ENCODE assay signal across 21 mouse cellular contexts in the genomic region with DNA sequence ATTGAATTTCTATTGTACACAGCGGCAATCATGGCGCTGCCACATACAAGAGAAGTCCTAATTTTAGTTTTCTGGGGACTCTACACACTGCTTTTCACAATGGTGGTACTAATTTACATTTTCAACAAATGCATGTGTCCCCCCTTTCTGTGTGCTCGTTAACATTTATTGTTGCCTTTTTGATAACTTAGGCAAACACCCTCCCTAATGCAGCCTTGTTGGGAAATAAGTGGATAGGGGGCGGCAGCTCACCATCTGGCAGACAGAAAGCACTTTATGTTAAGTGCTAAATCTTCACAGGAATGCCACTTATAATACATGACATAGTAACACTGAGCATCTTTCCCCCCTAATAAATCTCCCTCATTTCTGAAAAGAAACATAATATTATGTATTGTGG.
A peak's percentile ranks its signal among the peaks of the same experiment; 100 is the strongest.
DNase-seq lines count a peak whose midpoint lies in the region; ATAC-seq and TF ChIP-seq lines count a peak whose summit lies in the region.
"Had no signal": no experiment of that assay in that cellular context is flagged by ENCODE, and none has a peak within 500 bp of the region (broad histone marks: within the 10 kb centered on the region; RNA-seq: fewer than 3 reads in every experiment).

No protein-coding gene starts in this region.

- H3K4me2 ChIP-seq in forebrain, embryonic 13.5 days: no peak overlapping the region
- H3K4me2 ChIP-seq in forebrain, embryonic 11.5 days (ENCODE audit: low read depth, low read length, severe bottlenecking): no peak overlapping the region
- H3K4me2 ChIP-seq in forebrain, embryonic 16.5 days (ENCODE audit: low read length): no peak overlapping the region
- H3K4me2 ChIP-seq in stomach, postnatal 0 days (replicated peaks; ENCODE audit: low read depth): no peak overlapping the region
- H3K4me2 ChIP-seq: embryonic facial prominence, embryonic 12.5 days; embryonic facial prominence, embryonic 15.5 days; heart, embryonic 11.5 days; hindbrain, embryonic 12.5 days; hindbrain, embryonic 15.5 days had no signal

- peak; percentile 45; the same call in 1 of the 2 replicates for ATAC-seq in forebrain, embryonic 13.5 days
- no peak for ATAC-seq in forebrain, embryonic 11.5 days (replicated peaks; ENCODE audit: low FRiP score)
- peak; percentile 64 for ATAC-seq in forebrain, embryonic 16.5 days
- ATAC-seq in stomach, postnatal 0 days (ENCODE audit: low FRiP score, low TSS enrichment): no peak
- ATAC-seq: activated CD4-positive, CD25-positive, alpha-beta regulatory T cell, adult 4 months; intestine, postnatal 0 days had no signal

- no peak for DNase-seq in forebrain, embryonic 11.5 days (ENCODE audit: low spot score)
- DNase-seq in brain, adult 2 months (ENCODE audit: low read depth, low spot score): peak; percentile 38
- no peak for DNase-seq in stomach, postnatal 0 days (ENCODE audit: low spot score)
- no peak for DNase-seq in cerebellum, adult 11-12 months
- DNase-seq in urinary bladder, postnatal 10 days (ENCODE audit: low spot score): no peak
- DNase-seq: adrenal gland, adult 8-10 months; adrenal gland, postnatal 25 days; cerebellum, adult 2 months; cerebellum, adult 9-11 months; cerebellum, postnatal 25 days; gastrocnemius, postnatal 10 days; gastrocnemius, postnatal 36 days had no signal

- no peak overlapping the region for H3K27ac ChIP-seq in forebrain, embryonic 13.5 days
- H3K27ac ChIP-seq in forebrain, embryonic 11.5 days (ENCODE audit: low read depth, low read length): no peak overlapping the region
- H3K27ac ChIP-seq in forebrain, embryonic 16.5 days (ENCODE audit: low read length): no peak overlapping the region
- H3K27ac ChIP-seq in stomach, postnatal 0 days (replicated peaks): no peak overlapping the region
- H3K27ac ChIP-seq: embryonic facial prominence, embryonic 12.5 days; embryonic facial prominence, embryonic 15.5 days; hindbrain, embryonic 12.5 days; hindbrain, embryonic 15.5 days had no signal

- 31% methylated on average over 4 of the region's 4 CpGs for WGBS in forebrain, embryonic 13.5 days
- WGBS in forebrain, embryonic 11.5 days: 59% methylated on average over 4 of the region's 4 CpGs
- WGBS in forebrain, embryonic 16.5 days: 20% methylated on average over 4 of the region's 4 CpGs
- 79% methylated on average over 4 of the region's 4 CpGs for WGBS in stomach, postnatal 0 days

- H3K4me1 ChIP-seq in forebrain, embryonic 13.5 days: peaks cover 14% of the 10 kb centered on the region
- H3K4me1 ChIP-seq in forebrain, embryonic 11.5 days (replicated peaks; ENCODE audit: control insufficient read depth, insufficient read depth, low read length): peaks cover 4% of the 10 kb centered on the region
- H3K4me1 ChIP-seq in forebrain, embryonic 16.5 days (replicated peaks; ENCODE audit: control insufficient read depth, insufficient read depth, low read length): 0 out of 2 replicates have a peak, but pooled peaks cover 2% of the 10 kb centered on the region
- no peaks in the 10 kb centered on the region for H3K4me1 ChIP-seq in stomach, postnatal 0 days (replicated peaks; ENCODE audit: control insufficient read depth, insufficient read depth)

- 0 out of 2 replicates have a peak, but pooled peaks have one; percentile 4 for TF ChIP-seq CTCF in stomach, postnatal 0 days (IDR thresholded peaks at IDR 0.05; ENCODE audit: low read depth)

- no peaks in the 10 kb centered on the region for H3K27me3 ChIP-seq in forebrain, embryonic 13.5 days
- no peaks in the 10 kb centered on the region for H3K27me3 ChIP-seq in forebrain, embryonic 11.5 days (ENCODE audit: control insufficient read depth, insufficient read depth, low read length)
- H3K27me3 ChIP-seq in forebrain, embryonic 16.5 days (replicated peaks; ENCODE audit: control insufficient read depth, insufficient read depth, low read length): no peaks in the 10 kb centered on the region
- no peaks in the 10 kb centered on the region for H3K27me3 ChIP-seq in stomach, postnatal 0 days (ENCODE audit: control insufficient read depth, insufficient read depth, low read length)
- H3K27me3 ChIP-seq: embryonic facial prominence, embryonic 12.5 days; embryonic facial prominence, embryonic 15.5 days; hindbrain, embryonic 12.5 days; hindbrain, embryonic 15.5 days had no signal

- no peak overlapping the region for H3K9ac ChIP-seq in forebrain, embryonic 13.5 days
- no peak overlapping the region for H3K9ac ChIP-seq in forebrain, embryonic 11.5 days (ENCODE audit: low read length)
- H3K9ac ChIP-seq in forebrain, embryonic 16.5 days (replicated peaks; ENCODE audit: low read depth, low read length): no peak overlapping the region
- no peak overlapping the region for H3K9ac ChIP-seq in stomach, postnatal 0 days (ENCODE audit: low read length)
- H3K9ac ChIP-seq: embryonic facial prominence, embryonic 12.5 days; embryonic facial prominence, embryonic 15.5 days; hindbrain, embryonic 12.5 days; hindbrain, embryonic 15.5 days had no signal

- TF ChIP-seq EP300 in stomach, postnatal 0 days (optimal IDR thresholded peaks at IDR 0.05): no peak

- H3K4me3 ChIP-seq in forebrain, embryonic 13.5 days: no peak overlapping the region
- H3K4me3 ChIP-seq in forebrain, embryonic 11.5 days (ENCODE audit: low read depth, low read length): no peak overlapping the region
- no peak overlapping the region for H3K4me3 ChIP-seq in forebrain, embryonic 16.5 days (replicated peaks; ENCODE audit: low read length)
- H3K4me3 ChIP-seq in stomach, postnatal 0 days (ENCODE audit: low read depth, low read length): no peak overlapping the region
- H3K4me3 ChIP-seq: embryonic facial prominence, embryonic 12.5 days; embryonic facial prominence, embryonic 15.5 days; hindbrain, embryonic 12.5 days; hindbrain, embryonic 15.5 days had no signal

- peaks cover 5% of the 10 kb centered on the region; the same call in 1 of the 2 replicates for H3K36me3 ChIP-seq in forebrain, embryonic 13.5 days (ENCODE audit: poor library complexity, severe bottlenecking)
- H3K36me3 ChIP-seq in forebrain, embryonic 11.5 days (ENCODE audit: control insufficient read depth, insufficient read depth, low read length): no peaks in the 10 kb centered on the region
- no peaks in the 10 kb centered on the region for H3K36me3 ChIP-seq in forebrain, embryonic 16.5 days (ENCODE audit: control insufficient read depth, insufficient read depth)
- H3K36me3 ChIP-seq in stomach, postnatal 0 days (ENCODE audit: control insufficient read depth, insufficient read depth, low read length): no peaks in the 10 kb centered on the region
- H3K36me3 ChIP-seq: embryonic facial prominence, embryonic 12.5 days; embryonic facial prominence, embryonic 15.5 days; hindbrain, embryonic 12.5 days; hindbrain, embryonic 15.5 days had no signal

- peaks cover 12% of the 10 kb centered on the region; the same call in 1 of the 2 replicates for H3K9me3 ChIP-seq in forebrain, embryonic 13.5 days (replicated peaks)
- no peaks in the 10 kb centered on the region; the same call in 1 of the 2 replicates for H3K9me3 ChIP-seq in forebrain, embryonic 11.5 days (ENCODE audit: control insufficient read depth, low read length)
- H3K9me3 ChIP-seq in forebrain, embryonic 16.5 days (ENCODE audit: control insufficient read depth, low read length): 0 out of 2 replicates have a peak, but pooled peaks cover 2% of the 10 kb centered on the region
- no peaks in the 10 kb centered on the region for H3K9me3 ChIP-seq in stomach, postnatal 0 days (ENCODE audit: control insufficient read depth, low read length)
- H3K9me3 ChIP-seq: embryonic facial prominence, embryonic 12.5 days; embryonic facial prominence, embryonic 15.5 days; hindbrain, embryonic 12.5 days; hindbrain, embryonic 15.5 days had no signal

Comparison
In these comparisons a context has a peak if more than half of its experiments do, and no peak if none do; other contexts are left out.
1. ATAC-seq: peak in forebrain, embryonic 13.5 days (single experiment) and forebrain, embryonic 16.5 days (single experiment); none in forebrain, embryonic 11.5 days (single experiment) and stomach, postnatal 0 days (single experiment).